1 mouse cellular context compared by ENCODE assay signal in the genomic region with DNA sequence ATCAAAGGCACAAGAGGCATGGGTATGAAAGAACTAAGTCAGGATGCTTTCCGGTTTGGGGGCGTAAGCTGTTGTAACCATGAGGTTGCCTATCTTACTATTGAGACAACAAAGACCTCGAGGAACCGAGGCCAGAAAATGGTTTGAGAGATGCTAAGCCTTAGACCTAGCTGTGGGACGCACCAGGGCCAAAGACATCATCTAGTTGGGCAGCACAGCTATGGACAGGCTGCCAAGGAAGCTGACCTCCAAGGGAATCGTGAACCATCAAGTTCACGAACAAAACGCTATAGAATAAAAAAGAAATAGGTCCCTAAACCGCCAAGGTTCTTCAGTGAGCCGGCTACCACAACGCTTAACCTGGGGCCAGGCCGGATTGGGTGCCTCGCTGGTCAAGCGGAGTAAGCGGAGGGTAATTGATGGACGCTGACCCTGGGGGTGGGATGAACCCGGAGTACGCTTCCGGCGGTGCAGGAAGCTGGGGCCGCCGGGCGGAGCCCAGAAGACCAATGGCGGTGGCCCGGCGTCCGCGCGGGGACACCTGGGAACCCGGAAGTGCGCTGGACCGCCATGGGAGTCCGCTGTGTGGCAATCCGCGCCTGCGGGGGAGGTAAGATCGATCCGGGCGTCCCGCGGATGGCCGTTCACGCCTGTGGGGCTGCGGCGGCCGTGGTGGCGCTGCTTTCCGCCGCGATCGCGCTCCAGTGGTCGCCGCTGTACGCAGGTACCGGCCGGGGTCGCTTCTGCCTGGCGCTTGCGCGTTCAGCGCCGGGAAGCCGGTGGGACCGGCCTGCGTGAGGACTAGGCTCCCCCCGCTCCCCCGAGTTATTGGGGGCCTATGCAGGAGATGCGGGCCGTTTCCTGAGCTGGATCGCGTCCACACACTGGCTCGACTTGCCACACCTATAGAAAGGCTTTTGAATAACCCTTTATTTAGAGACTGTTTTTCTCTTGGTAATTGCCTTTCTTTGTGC.
TF ChIP-seq lines count a peak whose summit lies in the region.

A gene (plus strand): TSS at position 490 of the 974 bp plus-strand sequence.

TF ChIP-seq in MEL, 35 proteins besides CTCF, POLR2A, EP300 and RAD21 (continued from another document):
- no peak for TF ChIP-seq MEF2A (IDR thresholded peaks at IDR 0.05; ENCODE audit: extremely low read depth, insufficient replicate concordance, low read depth, low read length, poor library complexity, severe bottlenecking)
- TF ChIP-seq TBP (IDR thresholded peaks at IDR 0.05; ENCODE audit: low read depth, low read length): peak; percentile 68
- no peak for TF ChIP-seq MAZ (IDR thresholded peaks at IDR 0.05; ENCODE audit: low read depth, low read length)
- TF ChIP-seq NELFE (IDR thresholded peaks at IDR 0.05; ENCODE audit: low read depth, low read length): peak; percentile 85
- peak; percentile 50; the same call in 1 of the 2 replicates for TF ChIP-seq POLR2AphosphoS2 (IDR thresholded peaks at IDR 0.05; ENCODE audit: low read length)
- TF ChIP-seq ZC3H11A (IDR thresholded peaks at IDR 0.05; ENCODE audit: low read depth, low read length): no peak
- no peak for TF ChIP-seq UBTF (IDR thresholded peaks at IDR 0.05; ENCODE audit: borderline replicate concordance, insufficient read depth, low read depth, low read length)
- no peak for TF ChIP-seq POLR2AphosphoS5 (IDR thresholded peaks at IDR 0.05; ENCODE audit: borderline replicate concordance, low read depth, low read length)
- TF ChIP-seq MXI1 (IDR thresholded peaks at IDR 0.05; ENCODE audit: low read depth, low read length): peak; percentile 81
